Mouse (Mus musculus): ENCODE measurements around the gene Sertad2. TPM values are rescaled to one million over a fixed set of nuclear protein-coding genes. Genes with fewer than 3 reads are reported as not detected.
A peak's percentile ranks its signal among the peaks of the same experiment; 100 is the strongest.

Gene Sertad2
- total RNA-seq, 1 experiment from 2014 or later = 12.6 TPM

DNA sequence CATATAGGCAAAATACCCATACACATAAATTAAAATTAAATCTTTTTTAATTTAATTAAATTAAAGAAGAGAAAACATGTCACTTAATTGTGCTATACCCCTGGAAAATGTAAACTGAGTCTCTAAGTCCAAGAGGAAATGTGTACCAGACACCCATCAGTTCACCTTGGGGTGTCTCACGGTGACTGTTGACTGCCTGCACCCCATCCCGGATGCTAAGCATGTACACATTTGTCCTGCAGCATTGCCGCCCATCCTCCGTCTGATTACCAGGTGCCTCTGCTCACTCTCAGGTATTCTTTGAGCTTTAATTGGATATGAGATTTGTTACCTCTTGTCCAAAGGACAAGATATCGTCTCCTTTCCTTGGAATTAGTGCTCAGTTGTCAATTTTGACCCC lies 99.3 kb downstream of the Sertad2 start:
- ATAC-seq (replicated peaks; ENCODE audit: low read depth, poor library complexity, severe bottlenecking) = no peak

GRCm38 (mm10) chr11:20643161-20643560 lies 100.1 kb downstream of the Sertad2 start:
- no peak for ATAC-seq (replicated peaks; ENCODE audit: low read depth, poor library complexity, severe bottlenecking)

GRCm38 (mm10) chr11:20644166-20644565 lies 101.1 kb downstream of the Sertad2 start:
- no peak for ATAC-seq (replicated peaks; ENCODE audit: low read depth, poor library complexity, severe bottlenecking)

DNA sequence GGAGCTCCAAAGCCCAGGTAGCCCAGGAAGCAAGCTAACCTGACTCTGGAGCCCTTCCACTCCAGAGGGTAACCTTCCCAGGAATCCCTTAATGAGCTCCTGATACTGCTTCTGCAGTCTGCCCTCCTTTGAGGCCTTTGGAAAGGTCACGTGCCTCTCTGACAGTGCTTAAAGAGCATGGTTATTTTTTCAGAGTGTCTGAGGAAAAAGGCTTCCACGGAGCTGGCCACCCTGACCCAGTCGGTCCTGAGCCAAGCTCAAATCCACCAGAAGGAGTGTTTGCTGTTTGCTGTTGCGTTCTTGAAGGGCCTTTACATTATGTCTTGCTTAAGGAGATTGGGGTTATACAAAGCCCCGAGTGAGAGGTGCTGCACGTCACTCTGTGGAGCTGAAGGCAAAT lies 101.8 kb downstream of the Sertad2 start:
- ATAC-seq (replicated peaks; ENCODE audit: low read depth, poor library complexity, severe bottlenecking) = no peak

DNA sequence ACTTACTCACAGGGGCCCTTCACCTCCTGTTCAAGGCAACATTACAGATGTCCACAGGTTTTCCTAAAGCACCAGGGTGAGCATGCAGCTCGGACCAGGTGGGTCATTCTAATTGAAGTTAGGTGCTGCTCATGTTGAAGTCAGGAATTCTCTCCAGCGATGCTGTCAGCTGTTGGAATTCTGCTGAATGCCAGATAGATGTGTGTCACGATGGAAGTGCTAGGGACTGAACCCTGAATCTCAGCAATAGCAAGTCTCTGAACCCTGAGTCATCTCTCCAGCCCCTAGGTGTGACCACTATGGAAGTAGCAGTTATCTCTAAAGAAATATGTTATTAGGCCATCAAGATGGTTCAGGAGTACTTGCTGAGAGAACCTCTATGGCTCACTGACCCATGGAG lies 102.5 kb downstream of the Sertad2 start:
- ATAC-seq (replicated peaks; ENCODE audit: low read depth, poor library complexity, severe bottlenecking) = no peak

DNA sequence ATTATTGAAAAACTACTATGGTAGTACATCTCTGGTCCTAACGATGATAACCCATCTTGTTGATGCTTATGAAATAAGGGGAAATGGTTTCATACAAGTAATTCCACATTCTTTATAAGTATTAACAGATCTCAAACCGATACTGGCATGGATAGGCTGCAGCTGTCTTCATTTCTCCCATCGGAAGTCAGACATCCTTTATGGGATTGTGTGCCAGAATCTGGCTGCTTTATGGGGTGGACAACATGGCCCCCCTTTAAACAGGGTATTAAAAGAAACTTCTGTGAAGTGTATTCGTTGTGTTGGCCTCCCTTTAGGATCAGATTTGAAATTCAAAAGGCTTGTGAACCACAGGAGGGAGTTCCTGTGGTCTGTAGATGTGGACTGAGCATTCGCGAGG lies 103.1 kb downstream of the Sertad2 start:
- ATAC-seq (replicated peaks; ENCODE audit: low read depth, poor library complexity, severe bottlenecking) = no peak

GRCm38 (mm10) chr11:20646986-20647726 lies 104.1 kb downstream of the Sertad2 start:
- ATAC-seq (replicated peaks; ENCODE audit: low read depth, poor library complexity, severe bottlenecking) = no peak

GRCm38 (mm10) chr11:20647902-20648625 lies 105.0 kb downstream of the Sertad2 start:
- no peak for ATAC-seq (replicated peaks; ENCODE audit: low read depth, poor library complexity, severe bottlenecking)

GRCm38 (mm10) chr11:20649477-20649876 lies 106.4 kb downstream of the Sertad2 start:
- no peak for ATAC-seq (replicated peaks; ENCODE audit: low read depth, poor library complexity, severe bottlenecking)

DNA sequence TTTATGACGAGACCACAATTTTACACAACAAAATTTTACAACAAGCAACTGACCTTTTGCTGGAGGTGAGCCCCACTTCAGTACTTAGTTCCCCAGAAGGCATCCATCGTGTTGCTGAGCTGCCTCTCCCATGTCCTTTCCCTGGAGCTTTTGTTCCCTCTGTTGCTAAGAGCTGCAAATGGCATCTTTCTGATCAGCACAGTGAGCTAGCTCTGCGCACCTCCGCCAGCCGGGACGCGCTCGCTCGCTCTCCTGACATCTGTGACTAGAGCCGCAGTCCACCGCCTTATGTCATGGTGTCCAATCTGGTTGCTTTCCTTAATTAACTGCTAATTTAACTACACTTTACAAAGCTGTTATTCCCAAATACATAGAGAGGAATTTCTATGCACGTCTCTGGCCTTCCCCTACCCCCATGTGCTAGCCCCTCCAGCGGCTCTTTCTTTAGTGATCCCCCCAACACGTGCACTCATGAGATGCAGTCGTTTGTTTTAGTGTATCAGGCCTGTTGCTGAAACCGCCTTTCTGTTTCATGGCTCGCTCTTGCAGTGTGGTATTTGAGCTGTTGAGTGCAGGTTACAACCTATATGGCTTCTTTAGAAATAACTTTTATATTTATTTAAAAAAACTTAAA lies 107.1 kb downstream of the Sertad2 start:
- no peak for ATAC-seq (replicated peaks; ENCODE audit: low read depth, poor library complexity, severe bottlenecking)

DNA sequence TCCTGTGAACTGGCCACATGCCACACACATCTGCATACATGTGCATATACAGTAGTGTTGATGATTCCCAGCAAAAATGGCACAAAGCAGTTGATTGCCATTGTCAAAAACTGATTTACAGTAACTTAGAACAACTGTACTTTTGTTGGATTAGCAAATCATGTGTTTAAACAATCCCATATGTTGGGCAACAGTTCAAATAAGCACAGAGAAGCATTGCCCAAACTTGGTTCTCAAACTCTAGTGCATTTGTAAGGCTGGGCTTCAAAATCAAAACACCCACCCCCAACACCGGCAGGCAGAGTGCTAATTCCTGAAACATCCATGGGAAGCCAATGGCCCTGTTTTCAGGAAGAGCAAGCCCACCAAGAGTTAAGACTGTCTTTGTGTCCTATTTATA lies 108.1 kb downstream of the Sertad2 start:
- ATAC-seq (replicated peaks; ENCODE audit: low read depth, poor library complexity, severe bottlenecking) = no peak

DNA sequence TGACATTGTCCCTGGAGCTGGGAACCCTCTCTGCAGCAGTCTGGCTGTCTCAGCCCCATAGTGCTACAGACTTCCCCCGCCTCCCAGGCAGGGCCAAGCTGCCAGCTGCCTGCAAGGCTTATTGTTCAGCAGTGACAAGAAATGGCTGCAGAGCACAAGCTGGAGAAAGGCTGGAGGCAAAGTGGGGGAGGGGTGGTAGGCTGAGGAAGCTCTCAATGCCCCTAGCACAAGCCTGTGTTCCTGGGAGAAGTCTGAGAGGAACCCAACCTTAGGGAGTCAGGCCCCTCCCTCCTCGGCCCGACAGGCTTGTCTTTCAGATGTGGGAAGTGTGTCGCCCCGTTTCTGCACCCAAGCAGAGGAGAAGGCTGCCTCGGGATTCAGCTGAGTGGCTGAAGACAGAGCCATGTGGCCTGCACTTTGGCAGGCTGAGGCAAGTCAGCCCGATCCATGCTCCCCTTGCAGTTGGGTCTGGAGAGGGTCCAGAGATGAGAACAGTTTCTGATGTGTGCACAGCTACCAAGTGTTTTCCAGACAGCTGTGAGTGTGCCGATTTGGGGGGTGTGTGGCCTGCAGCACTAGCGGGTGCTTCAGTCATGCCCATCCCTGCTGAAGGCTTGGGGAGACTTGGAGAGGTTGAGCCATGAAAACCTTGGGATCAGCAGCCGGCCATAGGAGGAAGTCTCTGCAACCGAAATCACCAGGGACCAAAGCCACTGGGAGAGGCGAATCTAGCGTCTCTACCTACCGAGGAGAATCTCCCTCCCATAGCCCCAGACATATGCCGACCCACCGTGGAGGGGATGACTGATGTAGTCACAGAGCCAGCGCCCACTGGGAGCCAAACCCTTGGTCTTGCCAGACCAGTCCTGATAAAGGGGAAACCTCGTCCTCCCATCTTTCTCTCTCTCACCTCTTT lies 113.0 kb downstream of the Sertad2 start:
- ATAC-seq (replicated peaks; ENCODE audit: low read depth, poor library complexity, severe bottlenecking) = peak; percentile 60

GRCm38 (mm10) chr11:20656711-20657057 lies 113.6 kb downstream of the Sertad2 start:
- peak; percentile 56 for ATAC-seq (replicated peaks; ENCODE audit: low read depth, poor library complexity, severe bottlenecking)

DNA sequence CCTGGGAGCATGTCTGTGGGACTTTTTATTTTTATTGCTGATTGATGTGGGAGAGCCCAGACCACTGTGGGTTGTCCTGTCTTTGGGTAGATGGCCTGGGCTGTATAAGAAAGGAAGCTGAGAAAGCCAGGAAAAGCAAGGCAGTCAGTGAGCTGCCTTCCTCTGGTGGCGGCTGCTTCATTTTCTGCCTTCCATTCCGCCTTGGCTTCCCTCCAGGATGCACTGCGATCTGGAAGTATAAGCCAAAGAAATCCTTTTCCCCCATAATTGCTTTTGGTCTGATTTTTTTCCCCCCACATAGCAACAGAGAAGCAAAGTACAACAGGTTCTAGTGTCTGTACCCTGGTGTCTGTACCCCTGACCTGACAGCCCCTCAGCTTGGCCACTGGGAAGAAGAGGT lies 116.0 kb downstream of the Sertad2 start:
- ATAC-seq (replicated peaks; ENCODE audit: low read depth, poor library complexity, severe bottlenecking) = no peak

DNA sequence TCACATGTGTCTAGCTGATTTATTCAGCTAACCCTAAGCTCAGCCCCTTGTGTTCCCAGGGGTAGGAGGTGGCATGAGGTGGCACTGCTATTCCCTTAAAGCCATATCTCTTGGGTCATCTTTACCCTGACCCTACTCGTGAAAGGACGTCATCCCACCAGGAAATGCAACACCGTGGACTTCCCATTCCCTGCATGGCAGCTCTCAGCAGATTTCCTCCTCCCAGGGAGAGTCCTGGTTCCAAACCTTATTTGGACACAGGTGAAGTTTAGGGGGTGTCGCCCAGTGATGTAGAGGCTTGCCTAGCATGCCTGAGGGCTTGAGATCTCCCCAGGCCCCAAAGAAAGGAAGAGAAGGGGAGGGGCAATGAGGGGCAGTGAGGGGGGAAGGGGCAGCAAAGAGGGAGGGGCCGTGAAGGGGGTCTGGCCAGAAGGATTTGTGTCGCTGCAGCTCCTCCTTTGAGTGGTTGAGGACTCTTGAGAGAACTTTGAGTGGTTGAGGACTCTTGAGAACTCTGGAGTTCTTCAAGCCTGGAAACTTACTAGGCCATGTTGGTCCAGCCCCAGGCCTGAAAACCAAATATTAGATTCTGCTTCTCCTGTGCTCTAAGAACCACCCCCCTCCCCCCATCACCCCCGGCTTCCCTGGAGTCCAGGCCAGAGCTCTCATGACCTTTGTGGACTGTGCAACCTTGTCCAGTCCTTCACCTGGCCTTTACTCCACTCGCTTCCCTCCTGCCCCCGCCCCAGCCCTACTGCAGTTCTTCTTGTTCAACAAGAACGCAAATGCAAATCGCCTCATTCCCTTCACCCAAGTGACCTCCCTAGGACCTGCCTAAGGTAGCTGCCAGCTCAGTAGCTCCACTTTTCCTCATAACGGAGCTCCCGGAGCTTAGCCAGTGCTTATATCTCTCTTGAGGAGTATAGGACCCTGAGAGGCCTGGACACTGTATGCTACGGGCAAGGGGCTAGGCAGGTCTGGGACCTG lies 117.4 kb downstream of the Sertad2 start:
- no peak for ATAC-seq (replicated peaks; ENCODE audit: low read depth, poor library complexity, severe bottlenecking)

GRCm38 (mm10) chr11:20661652-20662051 lies 118.6 kb downstream of the Sertad2 start:
- peak; percentile 74 for ATAC-seq (replicated peaks; ENCODE audit: low read depth, poor library complexity, severe bottlenecking)

GRCm38 (mm10) chr11:20662811-20663210 lies 119.8 kb downstream of the Sertad2 start:
- no peak for ATAC-seq (replicated peaks; ENCODE audit: low read depth, poor library complexity, severe bottlenecking)

DNA sequence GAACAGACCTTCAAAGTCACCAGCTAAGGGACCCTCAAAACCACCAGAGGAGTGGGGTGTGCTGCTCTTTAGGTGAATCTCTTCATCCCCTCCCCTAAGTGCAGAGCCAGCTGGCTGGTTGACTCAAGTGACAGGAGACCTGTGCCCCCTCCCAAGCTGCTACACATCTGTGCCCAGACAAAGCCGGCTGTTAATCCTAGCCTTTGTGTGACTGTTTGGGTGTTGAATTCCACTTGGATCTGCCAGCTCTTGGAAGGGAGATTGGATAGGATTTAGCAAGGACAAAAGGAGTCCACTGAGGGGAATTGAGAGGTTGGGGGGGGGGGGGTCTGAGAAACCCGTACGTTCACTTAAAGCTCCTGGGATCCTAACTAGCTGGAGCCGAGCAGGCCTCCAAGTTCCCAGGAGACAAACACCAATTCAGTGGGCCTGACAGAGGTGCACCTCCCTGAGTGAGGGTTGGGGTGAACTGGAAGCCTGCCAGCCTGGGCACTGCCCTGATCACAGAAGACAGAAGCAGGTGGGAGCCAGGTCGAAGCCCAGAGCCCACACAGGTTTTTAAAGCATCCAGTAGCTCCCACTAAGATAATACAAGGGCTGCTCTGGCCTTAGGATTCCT lies 120.6 kb downstream of the Sertad2 start:
- no peak for ATAC-seq (replicated peaks; ENCODE audit: low read depth, poor library complexity, severe bottlenecking)

DNA sequence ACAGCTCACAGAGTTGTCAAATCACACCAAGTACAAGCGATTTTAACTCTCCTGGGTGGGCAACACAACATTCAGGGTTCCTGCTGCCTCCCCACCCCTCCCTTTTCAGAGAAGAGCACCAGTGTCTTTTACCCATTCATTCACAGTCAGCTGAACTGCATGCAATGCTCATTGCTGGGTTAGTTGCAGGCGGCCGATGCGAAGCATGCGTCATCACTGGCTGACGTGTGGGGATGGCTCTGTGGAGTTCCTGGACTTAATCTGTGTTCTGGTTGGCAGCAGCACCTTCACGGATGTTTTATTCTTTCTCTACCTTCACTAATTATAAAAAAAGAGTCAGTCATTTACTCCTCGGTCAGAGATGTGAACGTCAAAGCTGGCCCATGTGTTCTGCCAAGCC lies 121.8 kb downstream of the Sertad2 start:
- ATAC-seq (replicated peaks; ENCODE audit: low read depth, poor library complexity, severe bottlenecking) = no peak

Data from common myeloid progenitor, adult 5-6 weeks (primary cell).